Mouse (Mus musculus) liver, adult 2 months (tissue): ENCODE results near the gene Ppp1r26. TPM values are rescaled to one million over a fixed set of nuclear protein-coding genes. Genes with fewer than 3 reads are reported as not detected.

Experiments
- DNase-seq: peaks from one replicate; pipeline ENCODE4 v3.0.0-alpha.2; 2011; ENCODE audit warnings: low read depth, low spot score; ENCODE audit errors: extremely low read depth
- H3K27ac ChIP-seq: fragments of 200-500 bp; replicated peaks from 2 replicates; pipeline ENCODE4 v1.5.1; 2012; ENCODE audit warnings: low read depth, mild to moderate bottlenecking, control low read depth, inconsistent platforms, low read length; ENCODE audit not compliant: insufficient read depth
- H3K27me3 ChIP-seq: fragments of 200-500 bp; 2 replicates; pipeline ENCODE4 v1.6.1; 2012; ENCODE audit warnings: mild to moderate bottlenecking, moderate library complexity, low read length, inconsistent platforms; ENCODE audit not compliant: control insufficient read depth, insufficient read depth
- H3K36me3 ChIP-seq: fragments of 200-500 bp; 2 replicates; pipeline ENCODE4 v1.6.1; 2012; ENCODE audit warnings: low read length, inconsistent platforms; ENCODE audit not compliant: control insufficient read depth, insufficient read depth
- H3K4me1 ChIP-seq: fragments of 200-500 bp; 2 replicates; pipeline ENCODE4 v1.6.1; 2011; ENCODE audit warnings: low read length; ENCODE audit not compliant: control insufficient read depth, insufficient read depth
- H3K4me3 ChIP-seq: fragments of 200-500 bp; 2 replicates; pipeline ENCODE4 v1.5.1; 2011; ENCODE audit warnings: low read depth, mild to moderate bottlenecking, control low read depth, low read length, moderate library complexity; ENCODE audit not compliant: insufficient read depth
- H3K79me2 ChIP-seq: fragments of 200-500 bp; 2 replicates; pipeline ENCODE4 v1.6.1; 2012; ENCODE audit warnings: inconsistent platforms, mild to moderate bottlenecking, low read length, moderate library complexity; ENCODE audit not compliant: control insufficient read depth, insufficient read depth
- H3K9ac ChIP-seq: fragments of 200-500 bp; 2 replicates; pipeline ENCODE4 v1.6.1; 2012; ENCODE audit warnings: low read depth, mild to moderate bottlenecking, control low read depth, inconsistent platforms, low read length
- CTCF ChIP-seq: fragments of 200-500 bp; IDR thresholded peaks from 2 replicates; pipeline ENCODE4 v1.5.1; 2011; ENCODE audit warnings: low read depth, low read length, control low read depth
- POLR2A ChIP-seq: fragments of 200-500 bp; IDR thresholded peaks from 2 replicates; pipeline ENCODE4 v1.6.1; 2011; ENCODE audit warnings: low read length, control low read depth; ENCODE audit not compliant: insufficient read depth; ENCODE audit errors: extremely low read depth
- WGBS: fragments of 180-500 bp; shearing (Covaris S2); methylation state at CpG from one replicate; pipeline ENCODE4 v1.1.7; 2018; 5-methylcytosine and 5-hydroxymethylcytosine counted together
- polyA plus RNA-seq: library from polyadenylated mRNA; depleted of rRNA; stranded (reverse); fragments of >200 nt; gene quantifications from 2 replicates; pipeline ENCODE4 v1.2.3, GENCODE M21; 2012
- total RNA-seq: library from RNA; depleted of rRNA; stranded (reverse); fragments of >200 nt; gene quantifications from 2 replicates; pipeline ENCODE4 v1.2.3, GENCODE M21; 2014

Gene Ppp1r26
- total and polyA plus RNA-seq, 2 experiments = 0.07 to 0.09 TPM

GRCm38 (mm10) chr2:28495207-28495756 lies 48.7 kb downstream of the Ppp1r26 start:
- WGBS = 76% methylated on average over 14 of the region's 14 CpGs
- Histone ChIP-seq H3K27me3 (no peaks in the 10 kb centered on the region), H3K36me3 (no peaks in the 10 kb centered on the region), H3K4me3 (no peak overlapping the region), H3K79me2 (no peaks in the 10 kb centered on the region), H3K4me1 (no peaks in the 10 kb centered on the region), H3K27ac (no peak overlapping the region), H3K9ac (no peak overlapping the region)
- DNase-seq = peak; percentile 22
- TF ChIP-seq CTCF (no peak), POLR2A (no peak)

- DNase-seq = no peak
- Histone ChIP-seq H3K4me1 (no peaks in the 10 kb centered on the region), H3K9ac (no peak overlapping the region), H3K79me2 (no peaks in the 10 kb centered on the region), H3K4me3 (no peak overlapping the region), H3K27me3 (no peaks in the 10 kb centered on the region), H3K27ac (no peak overlapping the region), H3K36me3 (no peaks in the 10 kb centered on the region)
- no peak for TF ChIP-seq CTCF
- no peak for TF ChIP-seq POLR2A
- 85% methylated on average over 16 of the region's 16 CpGs for WGBS
These were observed 49.4 kb downstream of the Ppp1r26 start for GRCm38 (mm10) chr2:28495801-28496595.

DNA sequence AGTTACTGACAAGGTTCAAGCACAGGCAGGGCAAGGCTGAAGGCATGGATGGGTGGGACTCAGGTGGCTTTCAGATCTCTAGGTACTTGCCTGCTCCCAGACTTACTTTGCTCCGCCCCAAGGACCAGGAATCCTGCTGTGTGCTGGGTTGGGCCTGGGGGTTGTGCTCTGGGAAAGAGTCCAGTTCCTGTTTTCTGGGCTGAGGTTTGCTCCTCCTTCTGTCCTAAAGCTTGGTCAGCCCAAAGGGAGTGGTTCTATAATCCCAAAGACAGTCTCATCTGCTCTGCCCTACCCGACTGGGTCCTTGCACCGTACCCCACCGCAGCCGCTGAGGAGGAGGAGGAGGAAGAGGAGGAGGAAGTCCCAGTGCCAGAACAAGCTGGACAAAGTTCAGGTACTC lies 50.1 kb downstream of the Ppp1r26 start, which contains the start of gene Gbgt1:
Gbgt1 (plus strand) TSS at position 221 of the 400 bp plus-strand sequence.
- Histone ChIP-seq H3K79me2 (no peaks in the 10 kb centered on the region), H3K4me3 (peak within 1 kb of the TSS; percentile 46), H3K36me3 (no peaks in the 10 kb centered on the region), H3K27ac (no peak within 1 kb of the TSS), H3K27me3 (no peaks in the 10 kb centered on the region), H3K4me1 (no peaks in the 10 kb centered on the region), H3K9ac (no peak within 1 kb of the TSS)
- DNase-seq = no peak
- TF ChIP-seq CTCF (no peak), POLR2A (no peak)
- 84% methylated on average over 5 of the region's 5 CpGs for WGBS

GRCm38 (mm10) chr2:28497561-28497960 lies 51.0 kb downstream of the Ppp1r26 start:
- WGBS = 82% methylated on average over 5 of the region's 5 CpGs
- H3K27ac ChIP-seq = no peak overlapping the region
- no peaks in the 10 kb centered on the region for H3K36me3 ChIP-seq
- no peaks in the 10 kb centered on the region for H3K79me2 ChIP-seq
- TF ChIP-seq POLR2A (no peak), CTCF (no peak)
- no peak for DNase-seq
- no peak overlapping the region for H3K4me3 ChIP-seq
- no peak overlapping the region for H3K9ac ChIP-seq
- H3K27me3 ChIP-seq = no peaks in the 10 kb centered on the region
- H3K4me1 ChIP-seq = no peaks in the 10 kb centered on the region

DNA sequence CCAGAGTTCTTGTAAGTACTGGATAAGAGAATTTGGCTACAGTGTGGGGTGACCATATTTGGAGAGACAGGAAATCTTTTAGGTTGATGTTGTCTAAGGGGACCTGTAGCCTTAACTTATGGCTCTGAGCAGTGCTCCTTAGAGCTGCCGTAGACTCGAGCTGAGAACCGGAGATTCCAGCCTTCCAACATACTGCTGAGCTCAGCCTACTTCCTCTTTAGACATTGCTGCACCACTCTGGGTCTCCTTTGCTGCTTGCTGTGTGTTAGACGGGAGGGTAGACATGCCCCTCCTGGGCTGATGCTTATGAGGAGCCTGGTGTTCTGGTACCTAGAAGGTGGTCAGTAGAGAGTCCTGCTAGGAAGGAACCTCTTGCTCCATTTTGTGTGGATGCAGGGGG lies 51.8 kb downstream of the Ppp1r26 start:
- TF ChIP-seq CTCF (no peak), POLR2A (no peak)
- 84% methylated on average over 4 of the region's 4 CpGs for WGBS

GRCm38 (mm10) chr2:28502987-28503386 lies 56.4 kb downstream of the Ppp1r26 start:
- Histone ChIP-seq H3K4me1 (no peaks in the 10 kb centered on the region), H3K27me3 (0 out of 2 replicates have a peak, but pooled peaks cover 2% of the 10 kb centered on the region), H3K27ac (no peak overlapping the region), H3K9ac (no peak overlapping the region), H3K36me3 (no peaks in the 10 kb centered on the region), H3K79me2 (no peaks in the 10 kb centered on the region), H3K4me3 (no peak overlapping the region)
- TF ChIP-seq CTCF (no peak), POLR2A (no peak)
- 71% methylated on average over 10 of the region's 10 CpGs for WGBS
- no peak for DNase-seq

More for the DNA sequence above, 51.8 kb downstream of the Ppp1r26 start:
- Histone ChIP-seq H3K79me2 (no peaks in the 10 kb centered on the region), H3K27ac (no peak overlapping the region), H3K9ac (no peak overlapping the region), H3K4me3 (no peak overlapping the region), H3K4me1 (no peaks in the 10 kb centered on the region), H3K36me3 (no peaks in the 10 kb centered on the region), H3K27me3 (no peaks in the 10 kb centered on the region)
- no peak for DNase-seq
